In genomic region chr3:32428921-32429320, GRCm38 (mm10) we compare ENCODE assay signal across 12 mouse cellular contexts. TPM values are rescaled to one million over a fixed set of nuclear protein-coding genes. Genes with fewer than 3 reads are reported as not detected.
DNase-seq lines count a peak whose midpoint lies in the region; ATAC-seq and TF ChIP-seq lines count a peak whose summit lies in the region.
"Had no signal": no experiment of that assay in that cellular context is flagged by ENCODE, and none has a peak within 500 bp of the region (broad histone marks: within the 10 kb centered on the region; RNA-seq: fewer than 3 reads in every experiment).

No protein-coding gene starts in this region.

- 0 out of 2 replicates have a peak, but pooled peaks cover 10% of the 10 kb centered on the region for H3K36me3 ChIP-seq in liver, embryonic 12.5 days
- no peaks in the 10 kb centered on the region for H3K36me3 ChIP-seq in forebrain, postnatal 0 days (ENCODE audit: insufficient read depth)
- H3K36me3 ChIP-seq: embryonic facial prominence, embryonic 12.5 days; liver, embryonic 15.5 days had no signal

- no peak overlapping the region for H3K4me3 ChIP-seq in liver, embryonic 12.5 days
- no peak overlapping the region for H3K4me3 ChIP-seq in forebrain, postnatal 0 days (ENCODE audit: low read depth, low read length)
- H3K4me3 ChIP-seq: embryonic facial prominence, embryonic 12.5 days; liver, embryonic 15.5 days had no signal

- no peak overlapping the region for H3K27ac ChIP-seq in liver, embryonic 12.5 days
- no peak overlapping the region for H3K27ac ChIP-seq in forebrain, postnatal 0 days (ENCODE audit: low read depth, low read length)
- H3K27ac ChIP-seq: embryonic facial prominence, embryonic 12.5 days; hindbrain, embryonic 14.5 days; liver, embryonic 15.5 days had no signal

- peaks cover 11% of the 10 kb centered on the region for H3K4me1 ChIP-seq in liver, embryonic 12.5 days
- H3K4me1 ChIP-seq in forebrain, postnatal 0 days (ENCODE audit: insufficient read depth) = no peaks in the 10 kb centered on the region; the same call in 1 of the 2 replicates
- H3K4me1 ChIP-seq: embryonic facial prominence, embryonic 12.5 days had no signal

- no peak overlapping the region for H3K9ac ChIP-seq in liver, embryonic 12.5 days
- no peak overlapping the region for H3K9ac ChIP-seq in forebrain, postnatal 0 days
- H3K9ac ChIP-seq: embryonic facial prominence, embryonic 12.5 days; hindbrain, embryonic 14.5 days; liver, embryonic 15.5 days had no signal

- intact Hi-C loops in heart, postnatal 14 days (cut with DNase I) = no loop called here

- 71% methylated on average over 4 of the region's 4 CpGs for WGBS in liver, embryonic 12.5 days (ENCODE audit: insufficient replicate concordance)
- 72% methylated on average over 4 of the region's 4 CpGs for WGBS in forebrain, postnatal 0 days

- no peaks in the 10 kb centered on the region for H3K9me3 ChIP-seq in liver, embryonic 12.5 days (replicated peaks)
- H3K9me3 ChIP-seq in forebrain, postnatal 0 days (ENCODE audit: low read length) = no peaks in the 10 kb centered on the region
- H3K9me3 ChIP-seq: embryonic facial prominence, embryonic 12.5 days; liver, embryonic 15.5 days had no signal

- H3K27me3 ChIP-seq in liver, embryonic 12.5 days (replicated peaks) = no peaks in the 10 kb centered on the region
- no peaks in the 10 kb centered on the region for H3K27me3 ChIP-seq in forebrain, postnatal 0 days (ENCODE audit: insufficient read depth, low read length)
- H3K27me3 ChIP-seq: embryonic facial prominence, embryonic 12.5 days; liver, embryonic 15.5 days had no signal

- ATAC-seq in liver, embryonic 12.5 days = no peak
- ATAC-seq in forebrain, postnatal 0 days = no peak

- TF ChIP-seq CTCF in forebrain, postnatal 0 days (IDR thresholded peaks at IDR 0.05; ENCODE audit: low read depth) = no peak

- no peak overlapping the region for H3K4me2 ChIP-seq in liver, embryonic 12.5 days
- no peak overlapping the region for H3K4me2 ChIP-seq in forebrain, postnatal 0 days (ENCODE audit: low read depth)
- H3K4me2 ChIP-seq: embryonic facial prominence, embryonic 12.5 days; hindbrain, embryonic 14.5 days; liver, embryonic 15.5 days had no signal

- DNase-seq in adrenal gland, adult (ENCODE audit: inconsistent age in 2 of 2, low spot score in 1 of 2) = peak; percentile 46 to 78
- no peak for DNase-seq in adrenal gland, postnatal 4 days (ENCODE audit: low spot score in 2 of 2)
- peak; percentile 10 for DNase-seq in ovary, adult 18-20 months (ENCODE audit: low spot score)
- no peak for DNase-seq in ovary, postnatal 36 days (ENCODE audit: low spot score)
- peak; percentile 39 to 70 for DNase-seq in heart, postnatal 14 days
- peak; percentile 52 to 60 for DNase-seq in lung, postnatal 4 days
- DNase-seq in forebrain, postnatal 0 days = no peak
- DNase-seq: thymus, adult 18-20 months had no signal

RNA-seq across cellular contexts. Expression of gene Pik3ca, which starts 31.4 kb away (rescaled TPM):
- total RNA-seq in adrenal gland, postnatal 4 days (2021) = 10 to 100 TPM; 49.5 to 54.0 TPM
- total RNA-seq in heart, postnatal 14 days (2021) = 10 to 100 TPM; 45.4 to 46.2 TPM
- polyA plus RNA-seq in liver, embryonic 12.5 days (2016; fragmentation: Nextera tagmentation; extraction: Ambion mirVana) = 4.6 and 5.6 TPM in 2 replicates
- total RNA-seq in forebrain, postnatal 0 days (2014; rRNA removed) = 45.3 and 55.4 TPM in 2 replicates
- polyA plus RNA-seq in forebrain, postnatal 0 days (2015; fragmentation: Nextera tagmentation; extraction: Ambion mirVana) = 7.0 and 8.0 TPM in 2 replicates

Comparison
In these comparisons a context has a peak if more than half of its experiments do, and no peak if none do; other contexts are left out.
1. DNase-seq: peak in adrenal gland, adult (2 of 2), ovary, adult 18-20 months (single experiment), heart, postnatal 14 days (2 of 2) and lung, postnatal 4 days (2 of 2); none in adrenal gland, postnatal 4 days (0 of 2), ovary, postnatal 36 days (single experiment) and forebrain, postnatal 0 days (single experiment).